Mouse (Mus musculus) myocyte (in vitro differentiated cells): ENCODE data around the gene Adgrg1. TPM values are rescaled to one million over a fixed set of nuclear protein-coding genes. Genes with fewer than 3 reads are reported as not detected.

ENCODE experiments used
- H3K27me3 ChIP-seq: one replicate; pipeline ENCODE4 v1.6.1; 2011; ENCODE audit not compliant: control insufficient read depth, insufficient read depth, insufficient read length
- H3K36me3 ChIP-seq: one replicate; pipeline ENCODE4 v1.6.1; 2011; ENCODE audit not compliant: control insufficient read depth, insufficient read depth
- H3K4me2 ChIP-seq: one replicate; pipeline ENCODE4 v1.6.1; 2011; ENCODE audit warnings: low read depth, control low read depth
- H3K4me3 ChIP-seq: one replicate; pipeline ENCODE4 v1.5.1; 2011; ENCODE audit warnings: mild to moderate bottlenecking, control low read depth, moderate library complexity
- H3K79me2 ChIP-seq: one replicate; pipeline ENCODE4 v1.6.1; 2011; ENCODE audit not compliant: control insufficient read depth, insufficient read depth
- H3ac ChIP-seq: one replicate; pipeline ENCODE4 v1.6.1; 2011; ENCODE audit not compliant: control insufficient read depth, insufficient read length
- CEBPB ChIP-seq: IDR thresholded peaks from 2 replicates; pipeline ENCODE4 v1.6.1; 2011; ENCODE audit warnings: mild to moderate bottlenecking, moderate library complexity; ENCODE audit not compliant: poor library complexity, insufficient read depth, severe bottlenecking
- E2F4 ChIP-seq: IDR thresholded peaks from one replicate; pipeline ENCODE4 v1.6.1; 2011; ENCODE audit warnings: mild to moderate bottlenecking, control low read depth, moderate library complexity; ENCODE audit not compliant: insufficient read depth
- MAX ChIP-seq: IDR thresholded peaks from one replicate; pipeline ENCODE4 v1.6.1; 2011; ENCODE audit warnings: low read depth, mild to moderate bottlenecking, control low read depth
- MYOD1 ChIP-seq, 3 experiments: IDR thresholded peaks; one replicate each; pipeline ENCODE4 v1.6.1; 2011; ENCODE audit warnings: control low read depth in 2 of 3, low read depth in 2 of 3, mild to moderate bottlenecking in 2 of 3, moderate library complexity in 1 of 3; ENCODE audit not compliant: insufficient read length in 2 of 3, control insufficient read depth in 1 of 3
- MYOG ChIP-seq, 3 experiments: IDR thresholded peaks; one replicate each; pipeline ENCODE4 v1.6.1; 2011; ENCODE audit warnings: control low read depth in 2 of 3, low read depth in 2 of 3, mild to moderate bottlenecking in 2 of 3; ENCODE audit not compliant: insufficient read length in 2 of 3, control insufficient read depth in 1 of 3, insufficient read depth in 1 of 3
- POLR2A ChIP-seq: IDR thresholded peaks from one replicate; pipeline ENCODE4 v1.6.1; 2011; ENCODE audit warnings: low read depth, mild to moderate bottlenecking, control low read depth, moderate library complexity; ENCODE audit not compliant: insufficient read length
- POLR2AphosphoS2 ChIP-seq: IDR thresholded peaks from one replicate; pipeline ENCODE4 v1.6.1; 2011; ENCODE audit warnings: low read depth, control low read depth; ENCODE audit not compliant: insufficient read length
- REST ChIP-seq: IDR thresholded peaks from one replicate; pipeline ENCODE4 v1.6.1; 2011; ENCODE audit warnings: mild to moderate bottlenecking, control low read depth, moderate library complexity; ENCODE audit not compliant: insufficient read depth, insufficient read length
- SRF ChIP-seq: IDR thresholded peaks from one replicate; pipeline ENCODE4 v1.6.1; 2011; ENCODE audit warnings: low read depth; ENCODE audit not compliant: control insufficient read depth, insufficient read length
- TCF12 ChIP-seq: IDR thresholded peaks from one replicate; pipeline ENCODE4 v1.6.1; 2011; ENCODE audit warnings: mild to moderate bottlenecking, control low read depth; ENCODE audit not compliant: poor library complexity, insufficient read depth, severe bottlenecking
- TCF3 ChIP-seq: IDR thresholded peaks from one replicate; pipeline ENCODE4 v1.6.1; 2011; ENCODE audit warnings: low read depth, control low read depth; ENCODE audit not compliant: insufficient read length
- USF1 ChIP-seq: IDR thresholded peaks from one replicate; pipeline ENCODE4 v1.6.1; 2011; ENCODE audit warnings: low read depth, mild to moderate bottlenecking, control low read depth, moderate library complexity
- polyA plus RNA-seq: library from polyadenylated mRNA; unstranded; fragments of >200 nt; fragmentation: generic; extraction: Trizol; gene quantifications from one replicate; pipeline ENCODE4 v1.2.1, GENCODE M21; 2012; ENCODE audit warnings: missing spikeins

The Adgrg1 gene
- polyA plus RNA-seq, 1 experiment, result 12.4 TPM

DNA sequence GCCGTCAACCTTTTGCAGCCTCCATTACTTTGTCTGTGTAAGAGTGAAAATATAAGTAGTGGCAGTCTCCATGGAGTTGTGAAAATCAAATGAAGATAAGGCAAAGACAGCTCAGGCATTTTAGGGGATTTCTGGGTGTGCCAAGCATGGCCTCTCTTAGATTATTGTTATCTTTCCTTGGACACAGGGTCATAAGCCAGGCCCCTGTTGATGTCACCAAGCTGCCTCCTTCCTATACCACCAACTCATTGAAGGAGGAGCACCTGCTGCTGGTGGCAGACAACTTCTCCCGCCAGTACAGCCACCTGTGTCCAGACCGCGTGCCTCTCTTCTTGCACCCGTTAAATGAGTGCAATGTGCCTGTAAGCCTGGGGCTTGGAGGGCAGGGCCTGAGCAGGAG lies 81.9 kb downstream of the Adgrg1 start:
- Histone ChIP-seq H3ac (no peak overlapping the region), H3K36me3 (no peaks in the 10 kb centered on the region), H3K27me3 (no peaks in the 10 kb centered on the region), H3K79me2 (no peaks in the 10 kb centered on the region), H3K4me2 (no peak overlapping the region), H3K4me3 (no peak overlapping the region)
- no peak for TF ChIP-seq MAX
- TF ChIP-seq CEBPB, result no peak
- TF ChIP-seq MYOD1 (IDR thresholded peaks at IDR 0.05; ENCODE audit: control insufficient read depth in 1 of 3, insufficient read length in 2 of 3, low read depth in 2 of 3), result no peak
- TF ChIP-seq E2F4, result no peak
- no peak for TF ChIP-seq TCF12
- no peak for TF ChIP-seq TCF3
- TF ChIP-seq POLR2A, result no peak
- TF ChIP-seq MYOG (IDR thresholded peaks at IDR 0.05; ENCODE audit: control insufficient read depth in 1 of 3, insufficient read depth in 1 of 3, insufficient read length in 2 of 3, low read depth in 2 of 3), result no peak
- TF ChIP-seq POLR2AphosphoS2, result no peak
- TF ChIP-seq REST, result no peak
- no peak for TF ChIP-seq USF1
- no peak for TF ChIP-seq SRF

DNA sequence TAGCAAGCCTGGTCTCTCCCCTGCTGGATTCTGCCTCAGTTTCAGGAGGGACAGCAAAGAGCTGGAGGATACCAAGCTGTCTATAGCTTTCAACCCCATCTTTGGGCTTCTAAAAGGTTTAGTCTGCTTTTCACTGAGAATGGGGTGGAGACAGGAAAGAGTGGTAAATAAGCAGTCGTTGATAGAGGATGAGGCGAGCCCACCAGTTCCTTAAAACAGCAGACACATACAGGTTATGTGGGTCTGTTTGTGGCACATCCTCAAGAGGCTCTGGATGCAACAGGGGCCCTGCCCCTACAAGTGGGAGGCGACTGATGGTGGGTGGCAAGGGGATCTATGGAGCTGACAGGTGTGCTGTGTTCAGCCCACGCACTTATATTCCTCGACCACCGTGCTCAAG lies 84.1 kb downstream of the Adgrg1 start:
- H3ac ChIP-seq, result no peak overlapping the region
- H3K79me2 ChIP-seq, result no peaks in the 10 kb centered on the region
- no peaks in the 10 kb centered on the region for H3K36me3 ChIP-seq
- no peak for TF ChIP-seq SRF
- TF ChIP-seq MYOG (IDR thresholded peaks at IDR 0.05; ENCODE audit: control insufficient read depth in 1 of 3, insufficient read depth in 1 of 3, insufficient read length in 2 of 3, low read depth in 2 of 3), result no peak
- TF ChIP-seq REST, result no peak
- TF ChIP-seq USF1, result no peak
- no peak for TF ChIP-seq CEBPB
- no peak for TF ChIP-seq MYOD1 (IDR thresholded peaks at IDR 0.05; ENCODE audit: control insufficient read depth in 1 of 3, insufficient read length in 2 of 3, low read depth in 2 of 3)
- TF ChIP-seq POLR2A, result no peak
- TF ChIP-seq MAX, result no peak
- TF ChIP-seq TCF3, result no peak
- no peak for TF ChIP-seq TCF12
- no peak for TF ChIP-seq E2F4
- no peak for TF ChIP-seq POLR2AphosphoS2
- H3K4me3 ChIP-seq, result no peak overlapping the region
- H3K4me2 ChIP-seq, result no peak overlapping the region
- no peaks in the 10 kb centered on the region for H3K27me3 ChIP-seq

DNA sequence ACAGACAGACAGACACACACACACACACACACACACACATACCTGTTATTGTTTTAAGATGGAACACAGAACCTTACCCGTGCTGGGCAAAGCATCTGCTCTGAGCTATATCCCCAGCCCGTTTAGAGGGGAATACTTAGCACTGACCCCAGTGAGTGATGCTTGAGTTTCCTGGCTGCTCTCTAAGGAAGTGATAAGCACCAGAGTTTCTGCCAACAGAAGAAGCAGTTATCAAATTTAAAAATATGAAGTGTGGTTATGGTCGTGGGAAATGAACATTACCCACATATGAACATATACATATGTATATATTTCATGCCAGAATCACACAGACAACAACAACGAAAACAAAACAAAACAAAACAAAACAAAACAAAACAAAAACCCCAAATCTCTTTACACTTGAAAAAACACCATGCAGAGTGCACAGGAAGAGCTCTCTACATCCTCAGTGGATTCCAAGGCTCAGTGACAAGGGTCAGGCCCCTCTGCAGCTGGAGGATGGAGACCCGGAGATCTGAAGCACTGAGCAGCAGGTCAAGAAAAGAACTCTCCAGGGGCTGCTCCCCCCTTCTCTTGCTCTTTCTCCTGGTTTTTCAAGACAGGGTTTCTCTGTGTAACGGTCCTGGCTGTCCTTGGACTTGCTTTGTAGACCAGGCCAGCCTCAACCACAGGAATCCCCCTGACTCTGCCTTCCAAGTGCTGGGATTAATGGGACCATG lies 85.4 kb downstream of the Adgrg1 start:
- H3K4me2 ChIP-seq, result no peak overlapping the region
- TF ChIP-seq POLR2A (no peak), TCF3 (no peak), USF1 (no peak), MAX (no peak), TCF12 (no peak), MYOD1 (IDR thresholded peaks at IDR 0.05; ENCODE audit: control insufficient read depth in 1 of 3, insufficient read length in 2 of 3, low read depth in 2 of 3) (no peak), SRF (no peak), CEBPB (no peak), MYOG (IDR thresholded peaks at IDR 0.05; ENCODE audit: control insufficient read depth in 1 of 3, insufficient read depth in 1 of 3, insufficient read length in 2 of 3, low read depth in 2 of 3) (no peak), POLR2AphosphoS2 (no peak), REST (no peak), E2F4 (no peak)

More for the DNA sequence above, 85.4 kb downstream of the Adgrg1 start:
- H3ac ChIP-seq, result no peak overlapping the region
- H3K36me3 ChIP-seq, result no peaks in the 10 kb centered on the region
- H3K4me3 ChIP-seq, result no peak overlapping the region
- no peaks in the 10 kb centered on the region for H3K79me2 ChIP-seq
- no peaks in the 10 kb centered on the region for H3K27me3 ChIP-seq

Other genes with a start within 250 kb of the Adgrg1 start
- not detected for gene Ccl22, start 229.2 kb upstream of the Adgrg1 start, polyA plus RNA-seq
- 8.3 TPM for gene Cx3cl1, start 202.7 kb upstream of the Adgrg1 start, polyA plus RNA-seq
- gene Ccl17, start 164.3 kb upstream of the Adgrg1 start, polyA plus RNA-seq, result 0.48 TPM
- 126 TPM for gene Coq9, start 136.4 kb upstream of the Adgrg1 start, polyA plus RNA-seq
- gene Ciapin1, start 136.4 kb upstream of the Adgrg1 start, polyA plus RNA-seq, result 74.9 TPM
- 102 TPM for gene Polr2c, start 117.3 kb upstream of the Adgrg1 start, polyA plus RNA-seq
- 4.4 TPM for gene Dok4, start 98.4 kb upstream of the Adgrg1 start, polyA plus RNA-seq
- gene Ccdc102a, start 56.7 kb upstream of the Adgrg1 start, polyA plus RNA-seq, result 16.3 TPM
- gene Adgrg5, start 51.1 kb upstream of the Adgrg1 start, polyA plus RNA-seq, result not detected
- 9.1 TPM for gene Adgrg3, start 42.9 kb downstream of the Adgrg1 start, polyA plus RNA-seq
- gene Drc7, start 80.4 kb downstream of the Adgrg1 start, polyA plus RNA-seq, result 0.02 TPM
- gene Katnb1, start 106.4 kb downstream of the Adgrg1 start, polyA plus RNA-seq, result 20.0 TPM
- 22.6 TPM for gene Kifc3, start 228.1 kb downstream of the Adgrg1 start, polyA plus RNA-seq